Mouse (Mus musculus) megakaryocyte, embryonic 14.5 days (primary cell): ENCODE results near the gene Ranbp17. TPM values are rescaled to one million over a fixed set of nuclear protein-coding genes. Genes with fewer than 3 reads are reported as not detected.
A peak's percentile ranks its signal among the peaks of the same experiment; 100 is the strongest.

Source experiments
- H3K27me3 ChIP-seq: replicated peaks from 2 replicates; pipeline ENCODE3; 2012; ENCODE audit warnings: inconsistent platforms
- H3K36me3 ChIP-seq: replicated peaks from 2 replicates; pipeline ENCODE3; 2012; ENCODE audit warnings: low read length, inconsistent platforms, mixed read lengths
- H3K4me1 ChIP-seq: 2 replicates; pipeline ENCODE4 v1.6.1; 2012; ENCODE audit warnings: inconsistent platforms
- H3K4me3 ChIP-seq: replicated peaks from 2 replicates; pipeline ENCODE3; 2012; ENCODE audit warnings: moderate library complexity, mild to moderate bottlenecking, inconsistent platforms
- H3K9me3 ChIP-seq: 2 replicates; pipeline ENCODE4 v1.6.1; 2012; ENCODE audit warnings: inconsistent platforms
- FLI1 ChIP-seq: IDR thresholded peaks from 2 replicates; pipeline ENCODE4 v1.6.1; 2012; ENCODE audit warnings: low read length, inconsistent platforms, mixed read lengths
- GATA1 ChIP-seq: IDR thresholded peaks from 3 replicates; pipeline ENCODE4 v1.6.1; 2012; ENCODE audit warnings: mixed read lengths, low read length, inconsistent platforms, borderline replicate concordance
- polyA plus RNA-seq: library from polyadenylated mRNA; stranded (reverse); fragments of >175 nt; gene quantifications from 2 replicates; pipeline ENCODE4 v1.2.3, GENCODE M21; 2012; ENCODE audit warnings: low replicate concordance; ENCODE audit not compliant: insufficient read depth

Ranbp17 gene
- polyA plus RNA-seq, 1 experiment, result 0.16 TPM

- Histone ChIP-seq H3K9me3 (0 out of 2 replicates have a peak, but pooled peaks cover 3% of the 10 kb centered on the region), H3K4me3 (no peak overlapping the region), H3K4me1 (peaks cover 20% of the 10 kb centered on the region), H3K36me3 (no peaks in the 10 kb centered on the region), H3K27me3 (peaks cover 89% of the 10 kb centered on the region)
- TF ChIP-seq FLI1, result no peak
- TF ChIP-seq GATA1, result no peak
These were observed 306.1 kb downstream of the Ranbp17 start for GRCm38 (mm10) chr11:33207411-33207810.

- peaks cover 41% of the 10 kb centered on the region for H3K4me1 ChIP-seq
- TF ChIP-seq GATA1 (no peak), FLI1 (no peak)
- H3K9me3 ChIP-seq, result peaks cover 8% of the 10 kb centered on the region; the same call in 1 of the 2 replicates
- peaks cover 95% of the 10 kb centered on the region for H3K27me3 ChIP-seq
- no peak overlapping the region for H3K4me3 ChIP-seq
- H3K36me3 ChIP-seq, result no peaks in the 10 kb centered on the region
These were observed 308.6 kb downstream of the Ranbp17 start for GRCm38 (mm10) chr11:33204966-33205365.

- TF ChIP-seq GATA1, result no peak
- TF ChIP-seq FLI1, result no peak
- peaks cover 95% of the 10 kb centered on the region for H3K27me3 ChIP-seq
- H3K4me3 ChIP-seq, result no peak overlapping the region
- no peaks in the 10 kb centered on the region for H3K36me3 ChIP-seq
- peaks cover 9% of the 10 kb centered on the region; the same call in 1 of the 2 replicates for H3K9me3 ChIP-seq
- H3K4me1 ChIP-seq, result peaks cover 45% of the 10 kb centered on the region
These were observed 309.2 kb downstream of the Ranbp17 start for GRCm38 (mm10) chr11:33204329-33204705.

- Histone ChIP-seq H3K36me3 (no peaks in the 10 kb centered on the region), H3K4me3 (no peak within 1 kb of the TSS), H3K9me3 (peaks cover 15% of the 10 kb centered on the region), H3K4me1 (peaks cover 49% of the 10 kb centered on the region), H3K27me3 (peaks cover 98% of the 10 kb centered on the region)
- TF ChIP-seq FLI1, result no peak
- TF ChIP-seq GATA1, result no peak
These were observed 309.9 kb downstream of the Ranbp17 start, which contains the start of gene Tlx3 for GRCm38 (mm10) chr11:33203383-33204328. Gene Tlx3 (minus strand): TSS chr11:33203589.

GRCm38 (mm10) chr11:33202972-33203371 is 310.6 kb downstream of the Ranbp17 start:
- peaks cover 49% of the 10 kb centered on the region for H3K4me1 ChIP-seq
- H3K27me3 ChIP-seq, result peaks cover 98% of the 10 kb centered on the region
- H3K4me3 ChIP-seq, result no peak overlapping the region
- no peaks in the 10 kb centered on the region for H3K36me3 ChIP-seq
- peaks cover 22% of the 10 kb centered on the region for H3K9me3 ChIP-seq
- TF ChIP-seq FLI1 (no peak), GATA1 (no peak)

- peaks cover 49% of the 10 kb centered on the region for H3K4me1 ChIP-seq
- H3K36me3 ChIP-seq, result no peaks in the 10 kb centered on the region
- peaks cover 99% of the 10 kb centered on the region for H3K27me3 ChIP-seq
- peaks cover 29% of the 10 kb centered on the region for H3K9me3 ChIP-seq
- no peak for TF ChIP-seq GATA1
- TF ChIP-seq FLI1, result no peak
- H3K4me3 ChIP-seq, result no peak overlapping the region
These were observed 311.2 kb downstream of the Ranbp17 start for GRCm38 (mm10) chr11:33202296-33202695.

- no peak for TF ChIP-seq FLI1
- TF ChIP-seq GATA1, result no peak
- H3K9me3 ChIP-seq, result peaks cover 36% of the 10 kb centered on the region
- H3K4me3 ChIP-seq, result no peak overlapping the region
These were observed 311.9 kb downstream of the Ranbp17 start for GRCm38 (mm10) chr11:33201626-33202010.

GRCm38 (mm10) chr11:33200764-33201625 is 312.6 kb downstream of the Ranbp17 start:
- Histone ChIP-seq H3K36me3 (no peaks in the 10 kb centered on the region), H3K4me3 (peak overlapping the region; percentile 81), H3K4me1 (peaks cover 50% of the 10 kb centered on the region), H3K9me3 (peaks cover 41% of the 10 kb centered on the region), H3K27me3 (peaks cover 100% of the 10 kb centered on the region)
- TF ChIP-seq FLI1 (no peak), GATA1 (no peak)

More at GRCm38 (mm10) chr11:33201626-33202010, 311.9 kb downstream of the Ranbp17 start:
- H3K36me3 ChIP-seq, result no peaks in the 10 kb centered on the region
- peaks cover 49% of the 10 kb centered on the region for H3K4me1 ChIP-seq
- H3K27me3 ChIP-seq, result peaks cover 100% of the 10 kb centered on the region

- Histone ChIP-seq H3K36me3 (no peaks in the 10 kb centered on the region), H3K4me3 (peak overlapping the region; percentile 56), H3K27me3 (peaks cover 100% of the 10 kb centered on the region), H3K9me3 (peaks cover 44% of the 10 kb centered on the region), H3K4me1 (peaks cover 55% of the 10 kb centered on the region)
- no peak for TF ChIP-seq GATA1
- TF ChIP-seq FLI1, result no peak
These were observed 313.4 kb downstream of the Ranbp17 start for GRCm38 (mm10) chr11:33199906-33200763.
